Mouse (Mus musculus): Measurements from ENCODE around the gene Gm6993. TPM values are rescaled to one million over a fixed set of nuclear protein-coding genes. Genes with fewer than 3 reads are reported as not detected.

Gene Gm6993
- polyA plus RNA-seq, 1 experiment, result not detected

DNA sequence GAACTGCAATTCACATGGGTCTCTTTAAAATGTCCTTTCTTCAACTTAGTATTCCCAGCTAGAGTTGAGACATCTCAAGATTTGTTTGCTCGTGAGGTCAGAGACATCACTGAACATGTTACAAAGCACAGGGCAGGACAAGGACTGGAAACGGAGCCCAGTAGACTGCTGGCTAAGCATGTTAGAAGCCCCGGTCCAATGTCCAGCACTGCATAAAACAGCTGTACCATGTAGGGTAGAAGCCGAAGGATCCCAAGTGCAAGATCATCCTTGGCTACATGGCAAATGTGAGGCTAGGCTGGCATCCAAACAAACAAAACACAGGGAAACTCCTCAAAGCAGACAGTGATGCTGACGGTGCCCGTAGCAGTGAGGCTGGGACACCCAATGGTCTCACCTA lies 5.6 kb upstream of the Gm6993 start:
- TF ChIP-seq GATA1 (IDR thresholded peaks at IDR 0.05; ENCODE audit: low read length), result no peak
- no peak for TF ChIP-seq TAL1 (IDR thresholded peaks at IDR 0.05; ENCODE audit: low read length)
- no peak overlapping the region for H3K4me3 ChIP-seq (replicated peaks)
- no peaks in the 10 kb centered on the region for H3K9me3 ChIP-seq (ENCODE audit: control insufficient read depth, low read length)
- no peaks in the 10 kb centered on the region for H3K36me3 ChIP-seq (ENCODE audit: control insufficient read depth)
- no peaks in the 10 kb centered on the region for H3K4me1 ChIP-seq (ENCODE audit: control insufficient read depth)
- no peaks in the 10 kb centered on the region for H3K27me3 ChIP-seq (ENCODE audit: control insufficient read depth)

DNA sequence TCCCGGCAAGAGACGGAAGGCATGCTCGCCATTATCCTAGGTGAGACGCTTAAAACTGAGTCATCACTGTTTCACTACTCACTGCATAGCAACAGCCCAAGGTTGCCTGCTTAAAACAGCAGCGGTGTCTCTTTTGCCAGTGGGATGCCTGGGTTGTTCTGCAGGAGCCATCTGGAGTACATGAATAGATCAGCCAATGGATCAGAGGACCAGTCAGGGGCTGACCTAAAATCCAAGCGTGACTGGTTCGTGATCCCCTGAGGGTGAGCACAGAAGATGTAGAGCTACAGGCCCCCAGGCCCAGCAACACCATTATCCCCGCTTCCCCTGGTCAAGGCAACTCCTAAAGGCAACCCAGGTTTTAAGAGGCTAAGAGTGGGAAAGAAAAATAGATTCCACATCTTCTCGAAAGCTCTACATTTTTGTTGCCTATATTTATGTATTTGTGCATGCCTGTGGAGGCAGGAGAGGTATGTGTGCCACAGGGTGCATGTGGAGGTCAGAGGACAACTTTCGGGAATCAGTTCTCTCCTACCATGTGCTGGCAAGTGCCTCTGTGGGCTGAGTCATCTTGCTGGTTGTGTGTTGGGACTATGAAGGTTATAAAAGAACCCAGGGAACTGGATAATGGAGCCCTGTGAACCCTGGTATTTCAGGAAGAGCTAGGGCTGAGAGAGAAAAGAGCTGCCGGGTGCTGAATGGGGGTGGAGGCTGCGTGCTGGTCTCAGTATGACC lies 3.5 kb upstream of the Gm6993 start:
- TF ChIP-seq TAL1 (IDR thresholded peaks at IDR 0.05; ENCODE audit: low read length), result no peak
- TF ChIP-seq GATA1 (IDR thresholded peaks at IDR 0.05; ENCODE audit: low read length), result no peak
- Histone ChIP-seq H3K36me3 (ENCODE audit: control insufficient read depth) (no peaks in the 10 kb centered on the region), H3K27me3 (ENCODE audit: control insufficient read depth) (no peaks in the 10 kb centered on the region), H3K4me3 (replicated peaks) (no peak overlapping the region), H3K4me1 (ENCODE audit: control insufficient read depth) (no peaks in the 10 kb centered on the region), H3K9me3 (ENCODE audit: control insufficient read depth, low read length) (no peaks in the 10 kb centered on the region)

DNA sequence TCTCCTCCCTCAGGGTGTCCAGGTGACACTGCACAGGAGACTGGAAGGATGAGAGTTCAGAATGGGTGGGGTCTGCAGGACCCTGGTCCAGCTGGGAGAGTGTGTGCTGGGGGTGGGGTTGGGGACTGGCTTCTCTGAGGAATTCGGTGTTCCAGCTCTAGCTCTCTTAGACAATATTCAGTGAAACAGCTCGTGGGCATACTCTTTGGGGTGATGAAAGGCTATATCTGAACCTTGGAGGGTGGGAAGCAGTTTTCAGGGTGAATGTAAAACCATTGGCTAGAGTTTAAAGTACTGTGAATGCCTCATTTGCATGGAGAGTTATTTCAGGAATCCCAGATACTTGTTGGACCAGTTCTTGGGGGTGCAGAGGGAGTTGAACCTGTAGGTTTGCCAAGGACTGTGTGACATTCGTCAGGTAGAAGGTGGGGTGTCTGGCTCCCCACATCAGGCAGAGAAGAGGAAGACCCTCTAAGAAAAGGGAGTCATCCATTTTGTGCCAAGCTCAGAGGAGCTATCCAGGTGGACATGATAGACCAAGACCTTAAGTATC lies 1.5 kb upstream of the Gm6993 start:
- no peak overlapping the region for H3K4me3 ChIP-seq (replicated peaks)
- TF ChIP-seq GATA1 (IDR thresholded peaks at IDR 0.05; ENCODE audit: low read length) (no peak), TAL1 (IDR thresholded peaks at IDR 0.05; ENCODE audit: low read length) (no peak)
- H3K36me3 ChIP-seq (ENCODE audit: control insufficient read depth), result no peaks in the 10 kb centered on the region
- H3K27me3 ChIP-seq (ENCODE audit: control insufficient read depth), result no peaks in the 10 kb centered on the region
- no peaks in the 10 kb centered on the region for H3K4me1 ChIP-seq (ENCODE audit: control insufficient read depth)
- no peaks in the 10 kb centered on the region for H3K9me3 ChIP-seq (ENCODE audit: control insufficient read depth, low read length)

DNA sequence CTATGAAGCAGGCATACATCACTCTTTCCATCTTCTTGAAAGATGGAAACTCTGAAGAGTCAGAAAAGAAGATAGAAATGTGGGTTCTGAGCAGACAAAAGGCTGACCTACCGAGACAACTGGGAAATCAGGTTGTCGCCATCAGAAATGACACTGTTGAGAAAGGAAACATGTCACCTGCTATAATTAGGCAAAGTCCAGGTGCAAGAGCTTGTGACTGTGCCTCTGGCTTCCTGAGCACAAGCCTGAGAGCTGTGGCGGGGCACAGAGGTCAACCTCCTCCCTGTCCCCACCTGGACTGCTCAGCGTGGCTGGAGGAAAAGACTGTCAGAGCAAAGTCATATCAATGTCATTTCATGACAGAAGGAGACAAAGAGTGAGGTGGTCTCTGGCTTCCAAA lies 772 bp upstream of the Gm6993 start:
- Histone ChIP-seq H3K9me3 (ENCODE audit: control insufficient read depth, low read length) (no peaks in the 10 kb centered on the region), H3K4me1 (ENCODE audit: control insufficient read depth) (no peaks in the 10 kb centered on the region), H3K36me3 (ENCODE audit: control insufficient read depth) (no peaks in the 10 kb centered on the region), H3K27me3 (ENCODE audit: control insufficient read depth) (no peaks in the 10 kb centered on the region), H3K4me3 (replicated peaks) (no peak overlapping the region)
- TF ChIP-seq TAL1 (IDR thresholded peaks at IDR 0.05; ENCODE audit: low read length) (no peak), GATA1 (IDR thresholded peaks at IDR 0.05; ENCODE audit: low read length) (no peak)

DNA sequence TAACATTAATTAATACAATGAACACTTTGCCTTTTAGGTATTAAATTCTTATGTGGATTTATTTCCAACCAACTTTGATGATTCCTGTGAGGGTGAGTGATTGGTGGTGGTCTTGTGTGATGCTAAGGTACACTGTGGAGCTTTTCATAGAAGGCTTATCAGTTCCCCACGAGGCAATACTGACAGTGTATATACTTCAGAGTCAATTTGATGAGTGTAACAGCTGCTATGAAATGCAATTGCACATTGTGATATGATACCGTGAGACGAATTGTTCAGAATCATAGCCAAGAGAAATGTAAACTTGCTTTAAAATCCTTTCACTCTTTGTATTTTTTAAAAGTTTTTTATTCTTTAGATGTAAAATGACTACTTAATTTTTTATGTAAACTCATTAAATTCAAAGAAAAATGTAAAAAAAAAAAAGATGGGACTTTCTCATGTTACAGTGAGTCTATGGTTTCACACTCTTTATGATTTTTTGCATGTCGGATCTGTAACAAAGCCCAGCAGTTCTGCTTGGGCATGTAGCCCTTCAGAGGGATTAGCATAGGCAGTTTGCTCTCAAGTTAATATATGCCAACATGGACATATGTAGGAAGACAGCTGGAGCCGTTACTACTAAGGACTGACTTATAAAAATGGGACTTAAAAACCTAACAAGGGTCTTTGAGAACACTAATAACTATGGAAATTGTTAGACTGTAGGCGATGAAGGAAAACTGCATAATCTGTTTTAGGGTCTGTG lies 1.2 kb downstream of the Gm6993 start:
- Histone ChIP-seq H3K36me3 (ENCODE audit: control insufficient read depth) (no peaks in the 10 kb centered on the region), H3K9me3 (ENCODE audit: control insufficient read depth, low read length) (no peaks in the 10 kb centered on the region)
- no peak for TF ChIP-seq TAL1 (IDR thresholded peaks at IDR 0.05; ENCODE audit: low read length)
- TF ChIP-seq GATA1 (IDR thresholded peaks at IDR 0.05; ENCODE audit: low read length), result no peak

DNA sequence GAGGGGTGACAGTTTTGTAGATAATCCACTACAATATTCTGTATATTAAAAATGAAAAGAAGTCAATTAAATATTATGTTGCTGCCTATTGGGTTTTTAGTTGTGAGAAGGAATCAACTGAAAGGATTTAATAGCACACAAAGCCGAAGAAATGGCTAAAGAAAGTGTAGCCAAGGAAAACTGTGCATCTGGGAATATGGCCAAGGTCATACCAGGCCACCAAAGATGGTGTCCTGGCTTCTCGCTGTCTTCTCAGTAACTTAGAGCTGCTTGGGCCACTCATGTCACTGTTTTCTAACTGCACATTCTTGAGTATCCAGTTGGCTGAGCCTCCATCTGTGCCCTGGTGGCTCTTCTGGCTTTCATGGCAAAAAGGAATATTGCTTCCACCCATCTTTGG lies 3.4 kb downstream of the Gm6993 start:
- Histone ChIP-seq H3K27me3 (ENCODE audit: control insufficient read depth) (no peaks in the 10 kb centered on the region), H3K4me1 (ENCODE audit: control insufficient read depth) (no peaks in the 10 kb centered on the region), H3K4me3 (replicated peaks) (no peak overlapping the region), H3K9me3 (ENCODE audit: control insufficient read depth, low read length) (no peaks in the 10 kb centered on the region), H3K36me3 (ENCODE audit: control insufficient read depth) (no peaks in the 10 kb centered on the region)
- TF ChIP-seq GATA1 (IDR thresholded peaks at IDR 0.05; ENCODE audit: low read length) (no peak), TAL1 (IDR thresholded peaks at IDR 0.05; ENCODE audit: low read length) (no peak)

More for the DNA sequence above, 1.2 kb downstream of the Gm6993 start:
- no peaks in the 10 kb centered on the region for H3K4me1 ChIP-seq (ENCODE audit: control insufficient read depth)
- H3K4me3 ChIP-seq (replicated peaks), result no peak overlapping the region
- H3K27me3 ChIP-seq (ENCODE audit: control insufficient read depth), result no peaks in the 10 kb centered on the region

DNA sequence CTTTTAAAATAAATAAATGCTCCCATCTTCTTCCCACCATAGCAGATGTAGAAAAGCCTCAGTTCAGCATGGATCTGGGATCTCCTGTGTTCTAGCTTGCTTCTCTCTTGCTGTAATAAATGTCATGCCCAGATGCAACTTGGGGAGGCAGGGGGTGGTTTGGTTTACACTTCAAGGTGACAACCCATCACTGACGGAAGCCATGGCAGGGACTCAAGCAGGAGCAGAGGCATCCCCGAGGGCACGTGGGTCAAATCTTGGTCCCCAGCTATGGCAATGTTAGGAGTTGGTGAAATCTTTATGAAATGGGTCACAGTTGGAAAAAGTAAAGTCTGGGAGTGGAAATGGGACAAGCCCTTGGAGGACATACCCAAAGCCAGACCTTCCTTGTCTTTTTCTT lies 4.1 kb downstream of the Gm6993 start:
- Histone ChIP-seq H3K4me3 (replicated peaks) (no peak overlapping the region), H3K9me3 (ENCODE audit: control insufficient read depth, low read length) (no peaks in the 10 kb centered on the region), H3K36me3 (ENCODE audit: control insufficient read depth) (no peaks in the 10 kb centered on the region), H3K27me3 (ENCODE audit: control insufficient read depth) (no peaks in the 10 kb centered on the region), H3K4me1 (ENCODE audit: control insufficient read depth) (no peaks in the 10 kb centered on the region)
- TF ChIP-seq TAL1 (IDR thresholded peaks at IDR 0.05; ENCODE audit: low read length) (no peak), GATA1 (IDR thresholded peaks at IDR 0.05; ENCODE audit: low read length) (no peak)

DNA sequence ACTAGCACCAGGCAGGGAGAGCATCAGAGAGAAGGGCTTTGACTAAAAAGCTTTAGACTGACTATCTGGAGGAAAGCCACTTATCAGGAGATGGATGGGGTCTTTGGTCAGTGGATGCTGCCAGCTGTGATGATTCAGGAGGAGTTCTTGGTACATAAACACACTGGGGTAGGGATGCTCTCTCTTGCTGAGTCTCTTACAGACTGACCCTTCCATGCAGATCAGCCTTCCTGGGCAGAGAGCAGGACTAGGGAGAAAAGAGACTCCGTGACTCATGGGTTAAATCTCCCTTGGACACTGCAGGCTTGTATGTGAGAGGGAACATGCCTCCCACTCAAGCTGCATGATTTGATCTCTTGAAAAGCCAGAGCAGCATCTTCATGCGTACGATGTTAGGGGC lies 5.6 kb downstream of the Gm6993 start:
- no peak for TF ChIP-seq TAL1 (IDR thresholded peaks at IDR 0.05; ENCODE audit: low read length)
- no peak for TF ChIP-seq GATA1 (IDR thresholded peaks at IDR 0.05; ENCODE audit: low read length)

DNA sequence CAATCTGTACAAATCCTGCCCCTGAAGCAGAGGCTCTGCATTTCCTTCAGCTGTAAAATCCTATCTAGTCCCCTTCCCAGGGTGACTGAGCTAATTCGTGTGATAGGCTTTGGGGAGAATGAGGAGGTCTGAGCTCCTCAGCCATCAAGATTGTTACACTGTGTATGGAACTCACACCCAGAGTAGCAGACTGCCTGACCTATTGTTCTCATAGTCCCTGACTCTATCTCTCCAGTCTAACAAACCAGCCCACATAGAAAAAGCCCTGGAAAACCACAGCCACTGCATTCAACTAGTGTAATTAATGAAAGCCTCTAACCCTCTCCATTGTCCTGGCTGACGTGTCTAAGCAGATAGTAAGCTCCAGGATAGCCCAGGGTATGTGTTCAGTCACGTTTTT lies 6.0 kb downstream of the Gm6993 start:
- TF ChIP-seq TAL1 (IDR thresholded peaks at IDR 0.05; ENCODE audit: low read length) (no peak), GATA1 (IDR thresholded peaks at IDR 0.05; ENCODE audit: low read length) (no peak)
- no peaks in the 10 kb centered on the region for H3K36me3 ChIP-seq (ENCODE audit: control insufficient read depth)

More for the DNA sequence above, 5.6 kb downstream of the Gm6993 start:
- Histone ChIP-seq H3K9me3 (ENCODE audit: control insufficient read depth, low read length) (no peaks in the 10 kb centered on the region), H3K4me3 (replicated peaks) (no peak overlapping the region), H3K4me1 (ENCODE audit: control insufficient read depth) (no peaks in the 10 kb centered on the region), H3K27me3 (ENCODE audit: control insufficient read depth) (no peaks in the 10 kb centered on the region), H3K36me3 (ENCODE audit: control insufficient read depth) (no peaks in the 10 kb centered on the region)

More for the DNA sequence above, 6.0 kb downstream of the Gm6993 start:
- no peak overlapping the region for H3K4me3 ChIP-seq (replicated peaks)
- no peaks in the 10 kb centered on the region for H3K9me3 ChIP-seq (ENCODE audit: control insufficient read depth, low read length)
- no peaks in the 10 kb centered on the region for H3K4me1 ChIP-seq (ENCODE audit: control insufficient read depth)
- H3K27me3 ChIP-seq (ENCODE audit: control insufficient read depth), result no peaks in the 10 kb centered on the region
